ENCODE assay signal across 16 mouse cellular contexts in the genomic region with DNA sequence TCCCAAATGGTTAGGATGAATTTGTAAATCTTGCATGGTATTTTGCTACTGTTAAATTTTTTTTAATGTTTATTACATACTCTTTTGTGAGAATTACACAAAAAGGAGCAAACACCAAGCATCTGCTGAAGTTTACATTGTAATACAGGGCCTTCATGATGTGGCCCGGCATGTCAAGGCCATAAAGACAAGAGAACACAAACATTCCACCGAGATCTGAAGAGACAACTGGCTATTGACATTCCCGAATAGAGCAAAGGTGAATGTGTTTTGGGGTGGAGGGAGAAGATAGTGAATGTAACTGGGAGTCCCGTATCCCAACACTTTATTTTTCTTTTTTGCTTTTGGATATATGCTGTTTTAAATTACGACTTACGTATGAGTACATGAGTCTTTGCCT.
"Had no signal": no experiment of that assay in that cellular context is flagged by ENCODE, and none has a peak within 500 bp of the region (broad histone marks: within the 10 kb centered on the region; RNA-seq: fewer than 3 reads in every experiment).

No protein-coding gene starts in this region.

- DNase-seq: retina, postnatal 1 day; right cerebral cortex, adult 18-20 months; right cerebral cortex, postnatal 14 days; right cerebral cortex, postnatal 25 days; right cerebral cortex, postnatal 4 days; spleen, adult 18-20 months; thymus, adult 18-20 months; thymus, adult 2 months; thymus, postnatal 14 days; thymus, postnatal 25 days; thymus, postnatal 36 days; thymus, postnatal 4 days had no signal

- H3K4me1 ChIP-seq: neural tube, embryonic 13.5 days; neural tube, embryonic 15.5 days; stomach, embryonic 15.5 days had no signal

- H3K9ac ChIP-seq: neural tube, embryonic 13.5 days; neural tube, embryonic 15.5 days; stomach, embryonic 15.5 days had no signal

- H3K4me3 ChIP-seq: neural tube, embryonic 13.5 days; neural tube, embryonic 15.5 days; stomach, embryonic 15.5 days had no signal

- H3K9me3 ChIP-seq: neural tube, embryonic 13.5 days; neural tube, embryonic 15.5 days; stomach, embryonic 15.5 days had no signal

- H3K27ac ChIP-seq: neural tube, embryonic 13.5 days; neural tube, embryonic 15.5 days; stomach, embryonic 15.5 days; stomach, postnatal 0 days had no signal

- H3K27me3 ChIP-seq: neural tube, embryonic 15.5 days; stomach, embryonic 15.5 days had no signal

- H3K4me2 ChIP-seq: neural tube, embryonic 13.5 days; neural tube, embryonic 15.5 days; stomach, embryonic 15.5 days had no signal

- H3K36me3 ChIP-seq: neural tube, embryonic 13.5 days; neural tube, embryonic 15.5 days; stomach, embryonic 15.5 days had no signal
